Mouse (Mus musculus) gonadal fat pad, adult 2 months (tissue): ENCODE measurements around the gene Krt35. TPM values are rescaled to one million over a fixed set of nuclear protein-coding genes. Genes with fewer than 3 reads are reported as not detected.

Experiments
- DNase-seq: peaks from one replicate; pipeline ENCODE4 v3.0.0-alpha.2; 2012; ENCODE audit warnings: low read depth
- polyA plus RNA-seq: library from polyadenylated mRNA; depleted of rRNA; stranded (reverse); fragments of >200 nt; gene quantifications from 2 replicates; pipeline ENCODE4 v1.2.3, GENCODE M21; 2012; rRNA removed

Krt35 gene
- polyA plus RNA-seq, result 0.13 and 0.35 TPM in 2 replicates

- no peak for DNase-seq
Measured at GRCm38 (mm10) chr11:100096141-100096540, at the start of gene Krt35. Krt35 (minus strand) TSS chr11:100096241.

- no peak for DNase-seq
Measured at GRCm38 (mm10) chr11:100145104-100145503, 49.1 kb upstream of the Krt35 start.

GRCm38 (mm10) chr11:100140966-100141365 lies 44.9 kb upstream of the Krt35 start:
- DNase-seq, result no peak

- no peak for DNase-seq
Measured at GRCm38 (mm10) chr11:100139391-100139790, 43.4 kb upstream of the Krt35 start.

- DNase-seq, result no peak
Measured at GRCm38 (mm10) chr11:100138809-100139208, 42.8 kb upstream of the Krt35 start.

GRCm38 (mm10) chr11:100137693-100138092 lies 41.7 kb upstream of the Krt35 start:
- no peak for DNase-seq

- DNase-seq, result no peak
Measured at GRCm38 (mm10) chr11:100136559-100136958, 40.5 kb upstream of the Krt35 start.

- no peak for DNase-seq
Measured at GRCm38 (mm10) chr11:100135731-100136130, 39.7 kb upstream of the Krt35 start, which contains the start of gene Krt15. Krt15 (minus strand) TSS chr11:100135928.

- DNase-seq, result no peak
Measured at GRCm38 (mm10) chr11:100124901-100125300, 28.9 kb upstream of the Krt35 start.

- DNase-seq, result no peak
Measured at GRCm38 (mm10) chr11:100121466-100121865, 25.4 kb upstream of the Krt35 start, which contains the start of gene Krt13. Krt13 (minus strand) TSS chr11:100121566.

- DNase-seq, result no peak
Measured at GRCm38 (mm10) chr11:100120331-100120730, 24.3 kb upstream of the Krt35 start.

- no peak for DNase-seq
Measured at GRCm38 (mm10) chr11:100113742-100114029, 17.6 kb upstream of the Krt35 start.

GRCm38 (mm10) chr11:100112935-100113741 lies 17.1 kb upstream of the Krt35 start:
- DNase-seq, result no peak

GRCm38 (mm10) chr11:100105576-100106122 lies 9.6 kb upstream of the Krt35 start, which contains the start of gene Krt36:
Krt36 (minus strand) TSS chr11:100105626.
- DNase-seq, result no peak

GRCm38 (mm10) chr11:100102693-100103429 lies 6.8 kb upstream of the Krt35 start:
- DNase-seq, result no peak

- peak; percentile 81 for DNase-seq
Measured at GRCm38 (mm10) chr11:100100391-100100790, 4.3 kb upstream of the Krt35 start.

- no peak for DNase-seq
Measured at GRCm38 (mm10) chr11:100097819-100098218, 1.8 kb upstream of the Krt35 start.

GRCm38 (mm10) chr11:100088378-100089025 lies 7.5 kb downstream of the Krt35 start:
- DNase-seq, result no peak

GRCm38 (mm10) chr11:100087861-100088260 lies 8.2 kb downstream of the Krt35 start, which contains the start of gene Krt32:
Krt32 (minus strand) TSS chr11:100088226.
- no peak for DNase-seq

- DNase-seq, result no peak
Measured at GRCm38 (mm10) chr11:100073873-100074272, 22.2 kb downstream of the Krt35 start.

GRCm38 (mm10) chr11:100067293-100068036 lies 28.6 kb downstream of the Krt35 start:
- no peak for DNase-seq
